Mouse (Mus musculus) cortical plate, adult 2 months (tissue): ENCODE results near the gene Smurf1. TPM values are rescaled to one million over a fixed set of nuclear protein-coding genes. Genes with fewer than 3 reads are reported as not detected.

Experiments
- H3K27ac ChIP-seq: fragments of 200-500 bp; 2 replicates; pipeline ENCODE4 v1.5.1; 2012; ENCODE audit warnings: low read length, control low read depth, inconsistent platforms; ENCODE audit not compliant: insufficient read depth
- H3K4me1 ChIP-seq: fragments of 200-500 bp; 2 replicates; pipeline ENCODE4 v1.6.1; 2011; ENCODE audit warnings: low read length; ENCODE audit not compliant: control insufficient read depth, insufficient read depth
- H3K4me3 ChIP-seq: fragments of 200-500 bp; 2 replicates; pipeline ENCODE4 v1.5.1; 2011; ENCODE audit warnings: mild to moderate bottlenecking, low read length, control low read depth; ENCODE audit not compliant: insufficient read depth
- CTCF ChIP-seq: fragments of 200-500 bp; IDR thresholded peaks from 2 replicates; pipeline ENCODE4 v1.5.1; 2011; ENCODE audit warnings: mild to moderate bottlenecking, control low read depth, low read length; ENCODE audit not compliant: insufficient read depth; ENCODE audit errors: extremely low read depth
- POLR2A ChIP-seq: fragments of 200-500 bp; IDR thresholded peaks from 2 replicates; pipeline ENCODE4 v1.6.1; 2011; ENCODE audit warnings: mild to moderate bottlenecking, low read length, control low read depth; ENCODE audit not compliant: insufficient read depth; ENCODE audit errors: extremely low read depth
- polyA plus RNA-seq: library from polyadenylated mRNA; depleted of rRNA; stranded (reverse); fragments of >200 nt; gene quantifications from 2 replicates; pipeline ENCODE4 v1.2.3, GENCODE M21; 2012; rRNA removed

Gene Smurf1
- polyA plus RNA-seq = 33.8 and 34.0 TPM in 2 replicates

DNA sequence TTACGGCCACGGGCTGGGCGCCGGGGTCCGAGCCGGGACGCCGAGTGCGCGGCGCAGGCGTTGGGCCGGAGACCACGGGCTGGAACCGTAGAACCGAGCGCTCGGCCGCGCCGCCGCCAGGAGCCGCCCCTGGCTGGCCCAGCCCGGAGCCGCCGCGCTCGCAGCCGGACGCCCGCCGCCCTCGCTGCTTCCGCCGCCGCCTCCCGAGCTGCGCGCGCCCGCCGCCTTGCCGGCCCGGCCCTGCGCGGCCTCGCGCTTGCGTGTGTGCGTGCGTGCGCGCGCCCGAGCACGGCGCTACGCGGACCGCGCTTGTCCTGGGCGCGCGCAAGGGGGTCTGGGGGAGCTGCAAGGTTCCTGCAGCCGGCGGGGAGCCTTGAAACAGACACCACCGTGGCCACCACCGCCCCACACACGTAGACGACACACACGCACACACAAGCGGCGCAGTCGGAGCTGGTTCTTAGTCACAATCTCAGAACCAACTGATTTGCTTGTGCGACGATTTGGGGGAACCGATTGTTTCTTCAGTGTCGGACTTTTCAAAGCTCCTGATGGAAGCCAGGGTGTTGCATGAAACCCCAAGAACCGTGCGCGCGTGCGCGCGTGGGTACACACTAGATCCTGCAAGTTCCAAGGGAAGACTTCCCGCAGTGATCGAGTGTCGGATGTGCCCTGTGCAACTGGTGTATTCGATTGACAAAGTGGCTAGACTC lies at the start of gene Smurf1:
Smurf1 (minus strand) TSS at position 209 of the 713 bp plus-strand sequence.
- peak within 1 kb of the TSS; percentile 65 for H3K27ac ChIP-seq
- peaks cover 5% of the 10 kb centered on the region; the same call in 1 of the 2 replicates for H3K4me1 ChIP-seq
- no peak for TF ChIP-seq CTCF
- TF ChIP-seq POLR2A = peak; percentile 51; the same call in 1 of the 2 replicates
- peak within 1 kb of the TSS; percentile 84 for H3K4me3 ChIP-seq

DNA sequence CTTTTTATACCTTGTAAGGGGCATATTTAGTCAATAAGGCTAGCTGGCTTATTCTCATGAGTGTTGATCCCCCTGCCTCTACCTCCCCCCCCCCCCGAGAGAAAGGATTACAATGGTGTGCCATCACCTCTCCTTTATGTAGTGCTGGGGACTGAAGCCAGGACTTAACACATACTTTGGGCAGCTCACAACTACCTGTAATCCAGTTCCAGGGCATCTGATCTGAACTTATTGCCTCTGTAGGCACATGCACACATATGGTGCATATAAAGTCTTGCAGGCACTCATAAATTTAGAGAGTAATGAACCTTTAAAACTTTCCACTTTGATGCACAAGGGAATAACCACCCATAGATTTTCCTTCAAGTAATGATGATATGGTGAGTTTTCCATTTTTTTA lies 48.6 kb upstream of the Smurf1 start:
- Histone ChIP-seq H3K4me3 (no peak overlapping the region), H3K4me1 (no peaks in the 10 kb centered on the region), H3K27ac (no peak overlapping the region)
- TF ChIP-seq CTCF (no peak), POLR2A (no peak)

DNA sequence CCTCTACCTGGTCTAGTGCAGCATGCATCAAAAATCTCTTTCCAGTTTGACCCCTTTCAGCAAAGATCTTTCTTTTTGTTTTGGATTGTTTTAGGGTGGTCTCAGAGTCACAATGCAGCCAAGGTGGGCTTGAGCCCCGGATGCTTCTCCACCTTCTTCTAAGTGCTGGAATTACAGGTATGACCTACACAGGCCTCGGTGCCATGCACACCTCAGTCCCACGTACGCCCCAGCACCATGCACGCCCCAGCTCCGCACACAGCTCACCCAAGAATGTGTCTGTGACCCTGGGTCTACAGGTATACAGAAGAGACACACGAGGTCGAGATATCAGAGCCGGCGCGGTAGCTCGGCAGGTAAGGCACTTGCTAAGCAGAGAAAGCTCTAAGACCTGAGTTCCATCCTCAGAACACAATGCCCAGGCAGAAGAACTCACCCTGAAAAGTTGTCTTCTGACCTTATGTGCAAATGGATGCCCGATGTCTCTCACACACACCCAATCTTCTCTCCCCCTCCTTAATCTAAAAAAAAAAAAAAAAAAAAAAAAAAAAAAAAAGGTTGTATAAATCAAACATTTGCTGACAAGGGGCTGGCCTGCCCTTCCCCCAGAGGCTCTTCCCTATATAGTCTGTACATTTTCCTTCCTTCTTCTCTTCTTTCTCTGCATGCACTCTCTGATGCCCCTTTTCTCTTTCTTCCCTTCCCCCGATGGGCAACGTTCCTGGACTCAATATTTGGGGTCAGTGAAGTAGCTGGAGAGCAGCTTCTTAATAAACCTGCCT lies 43.4 kb upstream of the Smurf1 start:
- no peak for TF ChIP-seq POLR2A
- TF ChIP-seq CTCF = no peak
- Histone ChIP-seq H3K4me1 (no peaks in the 10 kb centered on the region), H3K27ac (no peak overlapping the region), H3K4me3 (no peak overlapping the region)

DNA sequence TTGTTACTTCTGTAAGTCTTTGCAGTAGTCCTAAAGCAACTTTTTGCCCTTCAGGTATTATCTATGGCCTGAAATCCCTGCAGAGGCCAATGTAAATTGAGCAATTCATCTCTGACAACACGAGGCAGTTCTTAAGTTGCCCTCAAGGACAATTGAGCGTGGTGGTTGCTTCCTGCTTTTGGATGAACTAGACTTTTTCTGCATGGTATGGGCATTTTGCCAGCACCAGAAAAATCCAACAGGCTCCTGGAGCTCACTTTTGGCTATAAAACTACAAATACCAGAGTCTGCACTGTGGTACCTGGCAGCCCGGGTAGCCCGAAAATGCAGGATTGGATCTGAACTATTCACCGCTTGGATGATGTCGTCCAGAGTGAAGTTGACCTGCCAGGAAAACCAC lies 39.9 kb upstream of the Smurf1 start:
- no peaks in the 10 kb centered on the region for H3K4me1 ChIP-seq
- no peak overlapping the region for H3K27ac ChIP-seq
- TF ChIP-seq CTCF = no peak
- no peak overlapping the region for H3K4me3 ChIP-seq

DNA sequence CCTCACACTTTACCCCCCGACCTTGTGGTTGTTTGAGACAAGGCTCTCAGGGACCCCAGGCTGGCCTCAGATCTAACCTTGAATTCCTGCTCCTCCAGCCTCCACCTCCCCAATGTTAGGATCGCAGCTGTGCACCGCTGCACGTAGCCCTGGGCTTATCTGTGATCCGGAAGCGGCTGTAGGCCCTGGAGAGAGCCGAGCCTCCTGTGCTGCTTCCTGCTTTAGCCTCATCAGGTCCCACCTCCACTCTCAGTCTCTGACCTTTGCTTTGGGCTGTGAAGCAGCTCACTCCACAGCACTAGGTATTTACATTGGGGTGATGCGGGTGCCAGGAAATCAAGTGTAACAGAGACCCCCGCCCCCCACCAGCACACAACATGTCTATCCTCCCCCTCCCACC lies 38.8 kb upstream of the Smurf1 start:
- no peak overlapping the region for H3K27ac ChIP-seq
- no peak for TF ChIP-seq POLR2A
- TF ChIP-seq CTCF = no peak
- H3K4me3 ChIP-seq = no peak overlapping the region
- H3K4me1 ChIP-seq = no peaks in the 10 kb centered on the region

DNA sequence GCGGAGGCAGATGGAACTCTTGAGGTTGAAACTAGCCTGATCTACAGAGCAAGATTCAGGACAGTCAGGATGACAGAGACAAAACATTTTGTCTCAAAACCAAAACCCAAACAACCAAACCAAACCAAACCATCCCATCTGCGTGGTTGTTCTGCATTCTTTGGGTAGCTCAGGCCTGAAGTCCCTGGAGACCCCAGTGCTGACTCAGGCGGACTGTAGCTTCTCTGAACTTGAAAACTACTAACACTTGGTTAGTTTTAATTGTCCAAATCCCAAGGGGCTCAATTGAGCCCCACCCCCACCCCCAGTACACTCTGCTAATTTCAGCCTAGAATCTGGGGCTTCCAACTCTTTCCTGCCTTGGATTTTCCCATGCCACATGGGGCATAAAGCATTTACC lies 37.7 kb upstream of the Smurf1 start:
- Histone ChIP-seq H3K27ac (no peak overlapping the region), H3K4me1 (no peaks in the 10 kb centered on the region)
- TF ChIP-seq CTCF = no peak
- no peak for TF ChIP-seq POLR2A

DNA sequence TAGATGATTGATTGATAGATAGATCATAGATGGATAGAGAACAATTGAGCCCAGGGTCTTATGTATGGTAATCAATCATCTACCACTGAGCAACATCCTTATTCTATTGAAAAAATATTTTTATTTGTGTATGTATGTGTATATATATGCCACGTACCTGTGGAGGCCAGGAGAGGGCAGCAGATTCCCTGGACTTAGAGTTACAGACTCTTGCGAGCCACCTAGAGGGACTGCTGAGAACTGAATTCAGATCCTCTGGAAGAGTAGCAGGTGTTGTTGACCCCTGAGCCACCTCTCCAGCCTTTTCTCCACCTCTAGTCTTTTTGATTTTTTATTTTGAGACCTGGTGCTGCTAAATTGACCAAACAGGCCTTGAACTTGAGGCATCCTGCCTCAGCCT lies 32.8 kb upstream of the Smurf1 start:
- Histone ChIP-seq H3K4me1 (no peaks in the 10 kb centered on the region), H3K4me3 (no peak overlapping the region), H3K27ac (no peak overlapping the region)
- 0 out of 2 replicates have a peak, but pooled peaks have one; percentile 21 for TF ChIP-seq CTCF
- TF ChIP-seq POLR2A = no peak

More for the DNA sequence above, 37.7 kb upstream of the Smurf1 start:
- no peak overlapping the region for H3K4me3 ChIP-seq

DNA sequence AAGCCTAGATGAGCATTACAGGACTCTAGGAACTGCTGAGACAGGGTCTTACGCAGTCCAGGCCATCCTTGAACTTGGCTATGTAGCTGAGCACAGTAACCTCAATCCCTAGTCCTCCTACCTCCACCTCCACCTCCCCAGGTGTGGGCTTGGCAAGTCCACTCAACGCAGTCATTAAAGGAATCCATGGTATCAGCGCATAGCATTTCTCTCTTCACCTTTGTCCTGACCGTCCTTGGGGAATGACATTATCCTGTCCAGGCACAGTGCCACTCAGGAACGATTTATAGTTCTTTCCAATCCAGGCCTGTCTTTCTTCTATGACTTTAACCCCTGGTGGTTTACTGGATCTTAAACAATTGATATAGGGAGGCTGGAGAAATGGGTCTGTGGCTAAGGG lies 24.8 kb upstream of the Smurf1 start:
- no peaks in the 10 kb centered on the region for H3K4me1 ChIP-seq

DNA sequence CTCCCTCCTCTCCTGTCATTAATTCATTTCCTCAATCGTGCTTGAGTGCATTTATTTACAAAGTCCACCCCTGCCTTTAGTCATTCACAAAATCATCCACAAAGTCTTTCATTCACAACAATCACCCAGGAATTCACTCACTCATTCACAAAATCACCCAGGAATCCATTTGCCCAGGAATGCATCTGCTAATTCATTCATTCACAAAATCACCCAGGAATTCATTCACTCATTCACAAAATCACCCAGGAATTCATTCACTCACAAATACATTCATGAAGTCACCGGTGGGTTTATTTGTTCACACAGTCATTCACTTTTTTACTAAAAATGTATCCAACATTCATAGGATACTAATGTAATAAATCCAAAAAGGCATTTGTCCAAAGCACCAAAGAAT lies 24.4 kb upstream of the Smurf1 start:
- Histone ChIP-seq H3K27ac (no peak overlapping the region), H3K4me1 (no peaks in the 10 kb centered on the region), H3K4me3 (no peak overlapping the region)
- no peak for TF ChIP-seq POLR2A

More for the DNA sequence above, 24.8 kb upstream of the Smurf1 start:
- no peak for TF ChIP-seq CTCF
- TF ChIP-seq POLR2A = no peak
- Histone ChIP-seq H3K27ac (no peak overlapping the region), H3K4me3 (no peak overlapping the region)

DNA sequence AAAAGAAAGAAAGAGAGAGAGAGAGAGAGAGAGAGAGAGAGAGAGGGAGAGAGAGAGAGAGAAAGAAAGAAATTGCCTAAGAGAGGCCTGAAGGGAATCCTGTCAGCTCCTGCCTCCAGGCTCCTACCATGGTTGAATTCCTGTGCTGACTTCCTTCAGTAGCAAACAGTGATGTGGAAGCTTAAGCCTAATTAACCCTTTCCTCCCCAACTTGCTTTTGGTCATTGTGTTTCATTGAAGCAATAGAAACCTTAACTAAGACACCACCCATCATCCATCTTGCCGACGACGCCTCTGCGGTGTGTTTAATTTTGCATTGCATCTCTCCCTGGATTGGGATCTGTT lies 23.4 kb upstream of the Smurf1 start:
- no peak overlapping the region for H3K27ac ChIP-seq
- no peak for TF ChIP-seq POLR2A
- no peak for TF ChIP-seq CTCF
- no peak overlapping the region for H3K4me3 ChIP-seq
- no peaks in the 10 kb centered on the region for H3K4me1 ChIP-seq
